In genomic region chr19:5221926-5222325, GRCm38 (mm10) we compare ENCODE assay signal across 17 mouse cellular contexts.
"Had no signal": no experiment of that assay in that cellular context is flagged by ENCODE, and none has a peak within 500 bp of the region (broad histone marks: within the 10 kb centered on the region; RNA-seq: fewer than 3 reads in every experiment).

No protein-coding gene starts in this region.

- H3K27me3 ChIP-seq: liver, embryonic 15.5 days; lung, embryonic 15.5 days; megakaryocyte, embryonic 14.5 days; midbrain, embryonic 13.5 days; midbrain, embryonic 15.5 days; neural tube, embryonic 12.5 days; stomach, embryonic 15.5 days had no signal

- H3K9me3 ChIP-seq: liver, embryonic 15.5 days; lung, embryonic 15.5 days; megakaryocyte, embryonic 14.5 days; midbrain, embryonic 13.5 days; midbrain, embryonic 15.5 days; neural tube, embryonic 12.5 days; stomach, embryonic 15.5 days had no signal

- H3K36me3 ChIP-seq: liver, embryonic 15.5 days; lung, embryonic 15.5 days; midbrain, embryonic 13.5 days; midbrain, embryonic 15.5 days; neural tube, embryonic 12.5 days; stomach, embryonic 15.5 days had no signal

- H3K9ac ChIP-seq: liver, embryonic 15.5 days; liver, postnatal 0 days; lung, embryonic 15.5 days; midbrain, embryonic 13.5 days; midbrain, embryonic 15.5 days; neural tube, embryonic 12.5 days; stomach, embryonic 15.5 days had no signal

- H3K4me2 ChIP-seq: liver, embryonic 15.5 days; lung, embryonic 15.5 days; midbrain, embryonic 11.5 days; midbrain, embryonic 13.5 days; midbrain, embryonic 15.5 days; neural tube, embryonic 12.5 days; stomach, embryonic 15.5 days had no signal

- H3K4me3 ChIP-seq: liver, embryonic 15.5 days; lung, embryonic 15.5 days; megakaryocyte, embryonic 14.5 days; midbrain, embryonic 13.5 days; midbrain, embryonic 15.5 days; neural tube, embryonic 12.5 days; stomach, embryonic 15.5 days had no signal

- H3K27ac ChIP-seq: liver, embryonic 15.5 days; lung, embryonic 15.5 days; macrophage; midbrain, embryonic 13.5 days; midbrain, embryonic 15.5 days; neural tube, embryonic 12.5 days; stomach, embryonic 15.5 days; stomach, postnatal 0 days had no signal

- H3K4me1 ChIP-seq: liver, embryonic 15.5 days; lung, embryonic 15.5 days; midbrain, embryonic 13.5 days; midbrain, embryonic 15.5 days; stomach, embryonic 15.5 days had no signal

- ATAC-seq: liver, postnatal 0 days; midbrain, embryonic 13.5 days; midbrain, embryonic 15.5 days had no signal

- DNase-seq: liver, postnatal 0 days; lung, adult 2 months; lung, postnatal 10 days; lung, postnatal 36 days; right cerebral cortex, postnatal 14 days; thymus, adult 2 months; thymus, postnatal 25 days had no signal
